Mouse (Mus musculus): ENCODE results near the gene Slc17a7.
"Not testable (repeated sequence)": the region's sequence is repeated elsewhere in the genome, so short reads cannot be mapped to it uniquely, and the experiment has no call there.

The Slc17a7 gene

DNA sequence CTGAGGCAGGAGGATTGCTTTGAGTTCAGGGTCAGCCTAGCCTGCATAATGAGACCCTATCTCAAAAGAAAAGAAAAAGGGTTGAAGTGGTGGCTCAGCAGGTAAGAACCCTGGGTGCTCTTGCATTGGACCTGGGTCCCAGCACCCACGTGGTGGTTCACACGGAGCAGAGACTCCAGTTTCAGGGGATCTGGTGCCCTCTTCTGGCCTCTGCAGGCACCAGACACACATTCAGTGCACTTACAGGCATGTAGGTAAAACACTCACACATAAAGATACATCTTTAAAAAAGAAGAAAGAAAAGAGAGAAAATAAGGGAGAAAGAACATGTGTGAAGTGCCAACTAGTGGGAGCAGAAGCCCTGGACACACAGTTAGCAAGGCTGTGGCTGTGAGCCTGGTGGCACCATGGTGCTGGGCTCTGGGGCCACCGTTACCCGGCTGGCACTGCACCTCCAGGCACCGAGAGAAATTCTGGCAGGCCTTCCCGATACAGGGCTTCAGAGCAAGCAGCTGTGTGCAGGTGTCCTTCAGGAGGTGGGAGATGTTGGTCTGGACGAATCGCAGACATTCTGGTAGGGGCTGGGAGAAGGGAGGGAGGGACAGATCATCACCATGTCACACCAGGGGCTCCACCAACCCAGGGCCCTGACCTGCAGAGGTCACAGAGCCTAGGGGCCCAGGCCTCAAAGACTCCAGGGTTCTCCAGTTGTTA, 30.1 kb upstream of the Slc17a7 start:
- DNase-seq (ENCODE audit: low read depth), result peak; percentile 40

DNA sequence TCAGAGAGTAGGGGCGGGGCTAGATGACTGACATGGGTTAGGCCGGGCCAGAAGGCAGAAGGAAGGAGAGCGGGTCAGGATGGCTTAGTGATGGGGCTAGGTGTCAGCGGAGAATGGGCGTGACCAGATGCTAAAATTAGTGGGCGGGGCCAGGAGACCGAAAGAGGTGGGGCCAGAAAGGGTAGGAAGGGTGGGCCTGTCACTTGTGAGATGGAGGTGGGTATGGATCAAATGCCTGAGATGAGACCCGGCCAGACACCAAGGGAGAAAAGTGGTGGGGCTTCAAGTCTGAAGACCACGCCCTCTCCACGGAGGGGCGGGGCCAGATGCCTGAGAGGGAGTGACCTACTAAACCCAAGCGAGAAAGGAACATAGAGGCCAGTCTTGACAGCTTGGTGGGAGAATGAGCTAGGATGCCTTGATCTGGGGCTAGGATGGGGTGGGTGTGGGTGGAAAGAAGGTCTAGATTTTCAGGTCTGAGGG, 29.2 kb upstream of the Slc17a7 start:
- DNase-seq (ENCODE audit: low read depth), result peak; percentile 89

- peak; percentile 67 for DNase-seq (ENCODE audit: low read depth)
Observed at GRCm38 (mm10) chr7:45135370-45135769, 28.4 kb upstream of the Slc17a7 start.

DNA sequence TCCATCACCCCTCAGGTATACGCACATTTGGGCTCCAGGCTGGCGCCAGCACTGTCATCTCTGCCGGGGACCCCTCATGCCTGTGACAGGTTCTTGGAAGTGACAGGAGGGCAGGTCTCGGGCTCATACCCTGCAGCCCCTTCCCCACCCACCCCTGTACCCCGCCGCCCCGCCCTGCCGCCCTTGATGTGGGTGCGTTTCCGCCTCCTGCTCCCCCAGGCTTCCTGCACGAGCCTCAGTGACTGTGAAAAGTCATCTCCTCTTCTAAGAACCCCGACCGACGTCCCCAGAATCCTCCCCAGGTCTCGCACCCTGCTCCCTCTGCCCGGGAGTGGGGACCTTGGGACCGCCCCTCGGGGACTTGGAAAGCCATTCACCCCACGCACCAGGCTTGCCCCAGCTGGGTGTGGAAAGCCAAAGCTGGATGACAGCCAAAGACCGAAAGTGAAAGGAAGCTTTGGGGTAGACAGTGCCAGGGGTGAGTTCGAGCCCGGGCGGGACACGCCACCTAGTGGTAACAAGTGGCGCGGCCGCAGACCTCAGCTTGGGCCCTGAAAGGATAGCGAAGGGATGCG, 27.7 kb upstream of the Slc17a7 start, which contains the start of the genes Gm45713 and Flt3l:
Gene Gm45713, minus strand, starts transcription at position 239 of the 575 bp plus-strand sequence.
Gene Flt3l, minus strand, starts transcription at position 440 of the 575 bp plus-strand sequence.
- DNase-seq (ENCODE audit: low read depth), result peak; percentile 97

DNA sequence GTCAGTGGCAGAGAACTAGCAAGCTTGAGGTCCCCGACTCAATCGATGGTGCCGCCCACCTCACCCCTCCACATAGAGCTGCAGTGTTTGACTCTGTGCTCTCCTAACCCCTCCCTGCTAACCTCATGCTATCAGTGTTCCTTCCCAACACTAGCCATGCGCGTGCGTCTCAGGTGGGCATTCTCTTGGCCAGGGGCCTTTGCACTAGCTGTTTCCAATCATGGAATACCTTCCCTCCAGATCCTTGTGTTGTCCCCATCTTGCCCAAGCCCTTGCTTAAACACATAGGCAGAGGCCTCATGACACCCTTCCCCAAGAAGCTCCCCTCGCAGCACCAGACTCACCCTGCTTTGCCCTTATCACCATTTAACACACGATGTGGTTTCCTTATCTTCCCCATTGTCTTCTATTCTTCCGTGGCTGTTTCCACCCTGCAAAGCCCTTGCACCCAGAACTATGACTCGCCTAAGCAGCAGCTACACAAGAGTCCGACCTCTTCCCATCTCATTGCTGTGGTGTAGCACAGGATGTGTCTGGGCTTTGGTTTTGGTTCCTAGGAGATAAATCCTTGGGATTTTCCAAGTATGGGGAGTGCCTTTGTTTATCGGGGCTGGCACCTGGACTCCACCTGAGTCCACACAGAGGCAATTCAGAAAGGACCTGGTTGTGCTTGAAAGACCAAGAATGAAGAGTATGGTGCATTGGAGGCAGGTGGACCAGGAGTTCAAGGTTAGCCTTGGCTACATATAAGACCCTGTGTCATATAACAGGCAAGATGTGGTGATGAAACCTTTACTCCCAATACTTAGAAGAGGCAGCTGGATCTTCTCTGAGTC, 26.4 kb upstream of the Slc17a7 start:
- DNase-seq (ENCODE audit: low read depth), result peak; percentile 69

DNA sequence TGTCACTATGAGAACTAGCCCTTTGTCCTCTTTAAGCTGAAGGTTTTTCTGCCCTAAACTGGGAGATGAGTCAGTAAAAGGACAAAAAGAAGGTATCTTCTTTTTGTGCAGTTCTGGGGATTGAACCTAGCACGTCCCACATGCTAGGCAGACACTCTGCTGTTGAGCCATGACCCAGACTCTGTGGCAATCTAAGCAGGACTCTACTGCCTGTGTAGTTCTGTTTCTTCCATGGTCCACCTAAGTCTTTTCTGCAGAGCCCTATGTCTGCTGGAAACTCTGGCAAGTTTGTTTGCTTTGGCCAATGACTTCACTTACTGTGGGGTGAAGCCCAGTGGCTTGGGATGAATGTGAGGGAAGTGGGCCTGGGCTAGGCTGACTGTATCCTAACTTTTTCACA, 25.3 kb upstream of the Slc17a7 start:
- no peak for DNase-seq (ENCODE audit: low read depth)

- DNase-seq (ENCODE audit: low read depth), result no peak
Observed at GRCm38 (mm10) chr7:45139904-45140723, 23.6 kb upstream of the Slc17a7 start.

DNA sequence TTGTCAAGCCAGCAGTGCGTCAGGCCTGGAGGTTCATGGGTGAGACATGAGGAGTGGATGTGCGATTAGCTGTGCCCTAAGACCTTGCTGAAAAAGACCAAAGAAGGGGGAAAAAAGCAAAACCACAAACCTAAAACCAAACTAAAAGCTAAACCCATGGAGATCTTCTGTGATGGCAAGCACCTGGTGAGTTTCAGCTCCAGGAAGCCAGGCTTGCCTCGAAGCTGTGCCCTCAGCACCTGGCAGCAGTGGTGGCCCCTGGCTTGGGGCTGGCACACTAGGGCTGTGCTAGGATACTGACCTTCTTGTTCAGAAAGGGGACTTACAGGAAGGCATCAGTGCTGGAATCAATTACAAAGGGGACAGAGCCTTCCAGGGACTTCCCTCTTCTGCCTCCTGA, 22.4 kb upstream of the Slc17a7 start:
- DNase-seq (ENCODE audit: low read depth), result no peak

GRCm38 (mm10) chr7:45141914-45142313, 21.8 kb upstream of the Slc17a7 start:
- DNase-seq (ENCODE audit: low read depth), result no peak

DNA sequence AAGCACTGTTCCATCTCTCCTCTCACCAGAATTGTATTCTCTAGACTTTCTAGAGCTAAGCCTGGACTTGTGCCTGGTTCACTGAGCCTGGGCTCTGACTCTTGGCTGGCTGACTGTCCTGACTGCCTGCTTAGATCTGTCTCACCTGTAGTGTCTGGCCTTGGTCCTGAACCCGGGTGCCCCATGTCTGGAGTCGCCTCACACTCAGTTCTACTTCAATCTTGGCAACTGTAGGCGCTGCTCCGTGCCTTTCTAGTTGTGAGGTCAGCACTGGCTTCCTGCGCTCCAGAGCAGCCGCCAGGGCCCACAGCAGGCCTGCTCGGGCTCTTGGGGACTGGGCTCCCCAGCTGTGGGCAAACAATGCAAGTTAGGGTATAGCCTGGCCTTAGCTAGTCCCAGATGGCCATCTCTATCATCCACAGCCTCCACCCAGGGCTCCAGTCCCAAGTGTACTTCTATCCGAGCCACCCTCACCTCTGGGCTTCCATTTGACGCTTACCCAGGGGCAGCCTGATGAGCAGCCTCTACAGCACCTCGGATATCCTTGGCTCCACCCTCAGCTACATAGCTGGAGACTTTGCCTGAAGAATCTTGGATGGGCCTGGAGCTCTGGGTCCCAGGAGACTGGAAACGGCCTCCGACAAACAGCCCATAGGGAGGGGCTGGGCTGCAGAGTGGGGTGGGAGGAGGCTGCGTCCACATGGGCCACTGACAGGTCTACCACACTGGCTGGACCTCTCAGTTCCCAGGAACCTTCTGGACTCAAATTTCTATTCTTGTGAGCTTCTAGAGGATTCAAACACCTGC, 19.2 kb upstream of the Slc17a7 start:
- no peak for DNase-seq (ENCODE audit: low read depth)

DNA sequence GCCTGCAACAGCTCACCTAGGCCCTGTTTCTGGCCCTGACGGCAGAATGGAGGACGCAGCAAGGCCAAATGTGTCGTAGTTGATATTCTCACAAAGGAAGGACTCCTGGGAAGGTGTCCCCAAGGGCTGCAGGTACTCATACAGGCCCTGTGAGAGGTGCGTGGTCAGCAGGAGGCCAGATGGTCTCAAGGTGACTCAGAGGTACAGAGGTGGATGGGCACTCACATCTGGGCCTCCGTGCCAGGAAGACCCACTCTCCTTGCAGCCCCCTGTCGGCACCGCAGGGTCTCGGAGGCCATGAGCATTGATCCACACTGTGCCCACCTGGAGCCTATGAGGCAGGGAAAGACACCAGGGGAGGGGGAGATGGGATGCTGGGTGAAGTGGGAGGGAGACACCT, 18.3 kb upstream of the Slc17a7 start:
- DNase-seq (ENCODE audit: low read depth), result no peak

DNA sequence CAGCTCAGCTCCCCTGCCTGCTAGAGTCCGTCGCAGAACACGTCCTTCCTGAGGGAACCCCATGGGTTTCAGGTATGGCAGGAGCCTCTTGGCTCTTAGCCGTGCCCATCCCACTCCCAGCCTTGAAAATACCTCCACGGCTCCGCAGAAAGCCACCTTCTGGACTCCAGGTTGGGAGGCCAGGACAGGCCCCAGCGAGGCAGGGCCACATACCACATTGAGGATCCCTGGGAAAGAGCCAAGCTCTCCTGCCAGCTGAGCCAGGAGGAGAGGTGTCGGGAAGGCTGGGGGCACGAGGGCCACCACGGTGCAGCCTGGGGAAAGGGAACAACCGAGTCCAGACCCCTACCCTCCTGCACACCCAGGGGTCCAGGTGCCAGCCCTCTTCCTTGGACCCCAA, 16.5 kb upstream of the Slc17a7 start:
- DNase-seq (ENCODE audit: low read depth), result no peak

- no peak for DNase-seq (ENCODE audit: low read depth)
Observed at GRCm38 (mm10) chr7:45147899-45148298, 15.8 kb upstream of the Slc17a7 start.

GRCm38 (mm10) chr7:45148534-45149098, 15.1 kb upstream of the Slc17a7 start:
- no peak for DNase-seq (ENCODE audit: low read depth)

DNA sequence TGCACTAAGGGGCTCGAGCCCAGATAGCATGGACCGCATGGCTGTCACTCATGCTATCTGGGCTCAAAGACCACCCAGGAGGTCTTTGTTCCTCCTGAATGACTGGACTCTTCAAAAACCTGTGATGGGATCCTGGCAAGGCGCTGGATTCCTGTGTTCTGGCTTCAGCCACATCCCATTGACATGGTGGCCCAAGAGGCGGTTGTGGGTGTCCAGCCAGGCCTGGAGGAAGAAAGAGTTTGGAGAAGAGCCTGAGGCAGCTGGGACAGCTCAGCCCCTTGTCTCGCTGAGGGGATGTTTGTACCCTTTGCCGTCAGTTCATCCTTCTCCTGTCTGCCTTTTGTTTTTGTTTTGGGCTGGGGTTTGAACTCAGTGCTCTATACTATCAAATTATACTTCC, 14.2 kb upstream of the Slc17a7 start:
- no peak for DNase-seq (ENCODE audit: low read depth)

DNA sequence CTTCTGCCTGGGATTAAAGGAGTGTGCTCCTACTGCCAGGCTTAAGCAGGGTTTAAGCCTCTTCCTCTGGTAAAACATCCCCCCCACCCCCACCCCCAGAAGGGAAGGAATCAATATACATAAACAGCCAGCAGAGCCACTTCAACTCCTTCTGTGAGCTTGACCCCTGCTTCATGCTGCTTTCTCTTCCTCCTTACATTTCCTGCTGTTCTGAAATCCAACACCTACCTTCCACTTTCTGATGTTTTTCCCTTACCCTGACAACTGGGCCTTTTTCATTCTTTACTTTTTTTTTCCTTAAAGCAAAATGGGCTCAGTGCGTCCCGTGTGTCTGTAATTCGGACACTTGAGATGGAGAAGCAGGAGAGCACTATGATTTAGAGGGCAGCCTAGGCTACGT, 13.4 kb upstream of the Slc17a7 start:
- DNase-seq (ENCODE audit: low read depth), result no peak

DNA sequence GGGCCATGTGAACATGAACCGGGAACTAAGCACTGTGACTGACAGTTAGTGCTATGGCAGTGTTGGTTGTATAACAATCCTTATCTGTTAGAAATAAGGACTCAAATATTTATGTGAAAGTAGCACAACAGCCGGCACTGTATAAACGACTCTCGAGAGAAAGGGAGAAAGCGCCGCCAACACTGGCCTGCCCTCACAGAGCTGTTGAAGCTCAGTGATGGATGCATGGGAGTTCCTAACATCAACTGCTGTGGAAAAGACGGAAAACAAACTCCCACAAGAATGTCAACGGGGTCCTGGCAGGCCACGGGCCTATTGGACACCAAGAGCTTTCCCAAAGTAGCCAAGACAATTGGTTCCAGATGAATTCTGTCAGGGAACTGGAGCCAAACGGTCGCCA, 12.4 kb upstream of the Slc17a7 start:
- DNase-seq (ENCODE audit: low read depth), result no peak

DNA sequence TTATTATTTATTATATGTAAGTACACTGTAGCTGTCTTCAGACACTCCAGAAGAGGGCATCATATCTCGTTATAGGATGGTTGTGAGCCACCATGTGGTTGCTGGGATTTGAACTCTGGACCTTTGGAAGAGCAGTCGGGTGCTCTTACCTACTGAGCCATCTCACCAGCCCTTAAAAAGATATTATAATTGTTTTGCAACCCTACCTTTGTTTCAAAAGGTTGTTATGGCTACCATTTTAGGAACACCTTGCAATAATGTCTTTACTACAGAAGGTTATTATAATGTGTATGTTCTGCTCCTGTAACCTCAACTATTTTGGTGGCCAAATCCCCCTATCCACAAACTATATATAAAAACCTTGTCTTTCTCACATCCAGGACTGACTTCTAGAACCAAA, 10.7 kb upstream of the Slc17a7 start:
- DNase-seq (ENCODE audit: low read depth), result not testable (repeated sequence)

GRCm38 (mm10) chr7:45153586-45153985, 10.2 kb upstream of the Slc17a7 start:
- DNase-seq (ENCODE audit: low read depth), result no peak

DNA sequence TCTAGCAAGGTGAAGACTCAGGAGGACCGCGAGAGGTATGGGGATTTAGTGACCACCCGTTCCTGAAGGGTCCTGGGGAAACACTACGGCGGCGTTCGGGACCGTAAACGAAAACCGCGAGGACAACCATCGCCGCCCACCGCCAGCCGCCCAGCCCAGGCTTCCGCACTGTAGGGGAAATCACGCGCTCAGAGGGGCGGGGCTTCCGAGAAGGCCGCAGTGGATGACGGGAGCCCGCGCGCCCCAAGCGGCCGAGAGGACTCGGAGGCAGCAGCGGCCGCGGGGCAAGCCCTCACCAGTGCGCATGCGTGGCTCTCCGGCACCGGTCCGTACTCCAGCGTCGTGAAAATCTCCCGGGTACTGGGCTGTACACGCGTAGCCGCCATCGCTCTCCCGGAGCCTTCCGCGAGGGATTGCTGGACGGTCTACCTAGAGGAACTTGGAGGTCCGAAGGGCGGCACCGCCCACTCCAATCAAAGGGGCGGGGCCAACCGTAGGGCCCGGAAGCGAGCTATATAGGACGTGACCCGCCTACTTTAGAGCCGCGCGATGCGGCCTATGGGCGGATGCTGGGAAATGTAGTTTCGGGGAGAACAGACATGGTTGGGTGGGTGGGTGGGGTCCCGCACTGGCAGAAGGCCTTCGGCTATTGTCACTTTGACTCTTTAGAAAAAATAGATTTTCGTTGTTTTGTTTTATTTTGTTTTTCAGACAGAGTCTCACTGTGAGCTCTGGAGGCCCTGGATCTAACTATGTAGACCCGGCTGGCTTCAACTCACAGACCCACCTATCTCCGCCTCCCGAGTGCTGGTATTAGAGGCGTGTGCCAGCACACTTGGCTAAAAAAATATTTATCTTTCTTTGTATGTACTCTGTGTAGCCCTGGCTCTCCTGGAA, 9.4 kb upstream of the Slc17a7 start, which contains the start of the genes Pih1d1 and Aldh16a1:
Gene Pih1d1, plus strand, starts transcription at position 208 of the 897 bp plus-strand sequence.
Gene Aldh16a1, minus strand, starts transcription at position 489 of the 897 bp plus-strand sequence.
- DNase-seq (ENCODE audit: low read depth), result peak; percentile 99
